Mouse (Mus musculus): ENCODE data around the gene Gne. TPM values are rescaled to one million over a fixed set of nuclear protein-coding genes. Genes with fewer than 3 reads are reported as not detected.

Gne gene
- polyA plus RNA-seq, 1 experiment from 2014 or later, result 40.8 TPM

- Histone ChIP-seq H3K9me3 (replicated peaks; ENCODE audit: control insufficient read depth, low read length) (no peaks in the 10 kb centered on the region), H3K4me2 (ENCODE audit: low read depth, low read length) (no peak overlapping the region), H3K36me3 (ENCODE audit: control insufficient read depth, insufficient read depth) (no peaks in the 10 kb centered on the region), H3K27me3 (ENCODE audit: control insufficient read depth, insufficient read depth, low read length) (no peaks in the 10 kb centered on the region), H3K9ac (ENCODE audit: low read length) (no peak overlapping the region), H3K27ac (ENCODE audit: low read length) (no peak overlapping the region), H3K4me1 (ENCODE audit: control insufficient read depth, insufficient read depth, low read length) (no peaks in the 10 kb centered on the region), H3K4me3 (ENCODE audit: low read length) (no peak overlapping the region)
- WGBS, result 71% methylated on average over 3 of the region's 3 CpGs
- ATAC-seq (replicated peaks; ENCODE audit: extremely low read depth, insufficient read depth, low FRiP score), result no peak
Measured at GRCm38 (mm10) chr4:44004623-44005409, 79.2 kb downstream of the Gne start.

DNA sequence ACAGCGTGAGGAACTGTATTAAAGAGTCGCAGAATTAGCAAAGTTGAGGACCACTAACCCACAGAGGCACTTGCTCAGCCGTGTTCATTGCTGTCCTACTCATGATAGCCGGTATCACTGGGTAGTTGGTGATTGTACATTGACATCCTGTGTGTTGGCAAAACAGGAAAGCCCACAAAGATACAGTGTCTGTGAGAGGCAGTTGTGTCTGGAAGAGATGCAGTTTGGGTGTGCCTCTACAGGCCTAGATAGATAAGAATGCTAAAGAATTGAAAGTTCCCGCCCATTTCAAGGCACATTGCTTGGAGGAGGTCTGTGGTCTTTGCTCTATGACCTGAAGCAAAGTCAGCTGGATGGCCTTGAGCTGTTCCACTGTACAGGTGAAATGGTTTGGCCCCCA is 79.9 kb downstream of the Gne start, which contains the start of gene Clta:
Clta (plus strand) TSS at position 327 of the 400 bp plus-strand sequence.
- Histone ChIP-seq H3K9me3 (replicated peaks; ENCODE audit: control insufficient read depth, low read length) (no peaks in the 10 kb centered on the region), H3K27me3 (ENCODE audit: control insufficient read depth, insufficient read depth, low read length) (no peaks in the 10 kb centered on the region), H3K36me3 (ENCODE audit: control insufficient read depth, insufficient read depth) (no peaks in the 10 kb centered on the region), H3K4me3 (ENCODE audit: low read length) (no peak within 1 kb of the TSS), H3K9ac (ENCODE audit: low read length) (no peak within 1 kb of the TSS), H3K27ac (ENCODE audit: low read length) (no peak within 1 kb of the TSS), H3K4me1 (ENCODE audit: control insufficient read depth, insufficient read depth, low read length) (no peaks in the 10 kb centered on the region), H3K4me2 (ENCODE audit: low read depth, low read length) (no peak within 1 kb of the TSS)
- ATAC-seq (replicated peaks; ENCODE audit: extremely low read depth, insufficient read depth, low FRiP score), result no peak
- 78% methylated on average over 5 of the region's 5 CpGs for WGBS

DNA sequence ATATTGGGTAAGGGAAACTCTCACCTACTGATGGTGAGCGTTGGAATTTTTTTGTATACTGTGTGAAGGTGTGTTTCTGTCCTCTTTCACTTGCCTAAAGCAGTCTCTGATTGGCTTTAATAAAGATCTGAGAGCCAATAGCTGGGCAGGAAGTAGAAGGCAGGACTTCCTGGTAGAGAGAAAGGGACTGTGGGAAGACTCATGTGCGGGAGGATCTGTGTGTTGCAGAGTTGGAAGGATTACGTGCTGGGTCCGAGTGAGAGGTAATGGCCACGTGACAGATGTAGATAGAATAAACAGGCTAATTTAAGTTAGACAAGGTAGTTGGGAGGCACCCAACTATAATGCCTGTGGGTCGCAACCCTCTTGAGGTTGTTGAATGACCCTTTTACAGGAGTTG is 80.4 kb downstream of the Gne start:
- no peak for ATAC-seq (replicated peaks; ENCODE audit: extremely low read depth, insufficient read depth, low FRiP score)
- WGBS, result 81% methylated on average over 6 of the region's 6 CpGs
- H3K9ac ChIP-seq (ENCODE audit: low read length), result no peak overlapping the region
- H3K4me3 ChIP-seq (ENCODE audit: low read length), result no peak overlapping the region
- no peaks in the 10 kb centered on the region for H3K4me1 ChIP-seq (ENCODE audit: control insufficient read depth, insufficient read depth, low read length)
- no peak overlapping the region for H3K27ac ChIP-seq (ENCODE audit: low read length)
- H3K36me3 ChIP-seq (ENCODE audit: control insufficient read depth, insufficient read depth), result no peaks in the 10 kb centered on the region
- H3K27me3 ChIP-seq (ENCODE audit: control insufficient read depth, insufficient read depth, low read length), result no peaks in the 10 kb centered on the region
- peaks cover 3% of the 10 kb centered on the region for H3K9me3 ChIP-seq (replicated peaks; ENCODE audit: control insufficient read depth, low read length)
- no peak overlapping the region for H3K4me2 ChIP-seq (ENCODE audit: low read depth, low read length)

- Histone ChIP-seq H3K4me1 (ENCODE audit: control insufficient read depth, insufficient read depth, low read length) (no peaks in the 10 kb centered on the region), H3K9ac (ENCODE audit: low read length) (no peak overlapping the region), H3K27me3 (ENCODE audit: control insufficient read depth, insufficient read depth, low read length) (no peaks in the 10 kb centered on the region), H3K4me3 (ENCODE audit: low read length) (no peak overlapping the region), H3K27ac (ENCODE audit: low read length) (no peak overlapping the region), H3K9me3 (replicated peaks; ENCODE audit: control insufficient read depth, low read length) (peaks cover 6% of the 10 kb centered on the region), H3K4me2 (ENCODE audit: low read depth, low read length) (no peak overlapping the region), H3K36me3 (ENCODE audit: control insufficient read depth, insufficient read depth) (no peaks in the 10 kb centered on the region)
- no peak for ATAC-seq (replicated peaks; ENCODE audit: extremely low read depth, insufficient read depth, low FRiP score)
- 60% methylated on average over 2 of the region's 2 CpGs for WGBS
Measured at GRCm38 (mm10) chr4:43994342-43994741, 89.6 kb downstream of the Gne start.

DNA sequence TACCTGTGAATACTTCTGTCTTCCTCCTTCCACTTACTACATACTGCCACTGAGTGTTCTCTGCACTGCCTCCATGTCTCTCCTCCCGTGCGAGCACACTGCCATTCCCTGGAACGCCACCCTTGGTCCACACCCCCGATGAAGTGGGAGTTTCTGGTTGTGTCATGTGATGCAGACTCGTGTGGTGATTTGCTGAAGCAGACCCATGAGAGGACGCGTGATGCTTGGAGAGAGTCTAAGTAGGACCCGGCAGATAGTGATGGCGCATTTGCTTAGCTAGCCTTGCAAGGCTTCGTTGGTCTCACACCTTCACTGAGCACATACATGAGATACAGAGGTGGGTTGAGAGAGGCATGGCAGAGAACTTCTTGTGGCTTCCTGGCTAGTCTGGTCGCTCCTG is 90.9 kb downstream of the Gne start:
- ATAC-seq (replicated peaks; ENCODE audit: extremely low read depth, insufficient read depth, low FRiP score), result no peak
- Histone ChIP-seq H3K9me3 (replicated peaks; ENCODE audit: control insufficient read depth, low read length) (peaks cover 3% of the 10 kb centered on the region; the same call in 1 of the 2 replicates), H3K27me3 (ENCODE audit: control insufficient read depth, insufficient read depth, low read length) (no peaks in the 10 kb centered on the region), H3K27ac (ENCODE audit: low read length) (no peak overlapping the region), H3K9ac (ENCODE audit: low read length) (no peak overlapping the region), H3K36me3 (ENCODE audit: control insufficient read depth, insufficient read depth) (no peaks in the 10 kb centered on the region), H3K4me2 (ENCODE audit: low read depth, low read length) (no peak overlapping the region), H3K4me3 (ENCODE audit: low read length) (no peak overlapping the region), H3K4me1 (ENCODE audit: control insufficient read depth, insufficient read depth, low read length) (no peaks in the 10 kb centered on the region)
- WGBS, result 87% methylated on average over 11 of the region's 11 CpGs

- Histone ChIP-seq H3K27me3 (ENCODE audit: control insufficient read depth, insufficient read depth, low read length) (no peaks in the 10 kb centered on the region), H3K27ac (ENCODE audit: low read length) (no peak overlapping the region), H3K4me3 (ENCODE audit: low read length) (no peak overlapping the region), H3K4me2 (ENCODE audit: low read depth, low read length) (no peak overlapping the region), H3K9me3 (replicated peaks; ENCODE audit: control insufficient read depth, low read length) (peaks cover 3% of the 10 kb centered on the region; the same call in 1 of the 2 replicates), H3K4me1 (ENCODE audit: control insufficient read depth, insufficient read depth, low read length) (no peaks in the 10 kb centered on the region), H3K36me3 (ENCODE audit: control insufficient read depth, insufficient read depth) (no peaks in the 10 kb centered on the region), H3K9ac (ENCODE audit: low read length) (no peak overlapping the region)
- 81% methylated on average over 3 of the region's 3 CpGs for WGBS
- no peak for ATAC-seq (replicated peaks; ENCODE audit: extremely low read depth, insufficient read depth, low FRiP score)
Measured at GRCm38 (mm10) chr4:43988976-43989375, 95.0 kb downstream of the Gne start.

DNA sequence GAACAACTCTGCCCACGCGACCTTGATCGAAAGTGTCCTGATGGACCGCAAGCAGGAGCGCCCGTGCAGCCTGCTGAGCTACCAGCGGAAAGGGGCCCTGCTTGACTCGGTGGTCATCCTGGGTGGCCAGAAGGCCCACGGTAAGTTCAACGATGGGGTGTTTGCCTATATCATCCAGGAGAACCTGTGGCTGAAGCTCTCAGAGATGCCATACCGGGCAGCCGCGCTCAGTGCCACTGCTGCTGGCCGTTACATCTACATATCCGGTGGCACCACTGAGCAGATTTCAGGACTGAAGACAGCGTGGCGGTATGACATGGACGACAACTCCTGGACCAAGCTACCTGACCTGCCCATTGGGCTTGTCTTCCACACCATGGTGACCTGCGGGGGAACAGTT is 99.7 kb downstream of the Gne start:
- 89% methylated on average over 19 of the region's 19 CpGs for WGBS
- Histone ChIP-seq H3K9me3 (replicated peaks; ENCODE audit: control insufficient read depth, low read length) (no peaks in the 10 kb centered on the region), H3K4me1 (ENCODE audit: control insufficient read depth, insufficient read depth, low read length) (peaks cover 3% of the 10 kb centered on the region), H3K36me3 (ENCODE audit: control insufficient read depth, insufficient read depth) (no peaks in the 10 kb centered on the region), H3K9ac (ENCODE audit: low read length) (no peak overlapping the region), H3K4me2 (ENCODE audit: low read depth, low read length) (no peak overlapping the region), H3K27me3 (ENCODE audit: control insufficient read depth, insufficient read depth, low read length) (no peaks in the 10 kb centered on the region), H3K4me3 (ENCODE audit: low read length) (no peak overlapping the region), H3K27ac (ENCODE audit: low read length) (no peak overlapping the region)
- ATAC-seq (replicated peaks; ENCODE audit: extremely low read depth, insufficient read depth, low FRiP score), result no peak

Other genes starting within 250 kb of the Gne start
- gene Olfr157, start 244.0 kb downstream of the Gne start, polyA plus RNA-seq (2015; fragmentation: Nextera tagmentation; extraction: Ambion mirVana), result not detected in 2 replicates
- gene Olfr155, start 232.6 kb downstream of the Gne start, polyA plus RNA-seq (2015; fragmentation: Nextera tagmentation; extraction: Ambion mirVana), result not detected in 2 replicates
- 8.6 and 8.9 TPM in 2 replicates for gene Reck, start 208.6 kb downstream of the Gne start, polyA plus RNA-seq (2015; fragmentation: Nextera tagmentation; extraction: Ambion mirVana)
- 51.4 and 53.7 TPM in 2 replicates for gene Glipr2, start 126.8 kb downstream of the Gne start, polyA plus RNA-seq (2015; fragmentation: Nextera tagmentation; extraction: Ambion mirVana)
- gene Ccin, start 100.7 kb downstream of the Gne start, polyA plus RNA-seq (2015; fragmentation: Nextera tagmentation; extraction: Ambion mirVana), result not detected in 2 replicates
- 134 and 150 TPM in 2 replicates for gene Clta, start 79.7 kb downstream of the Gne start, polyA plus RNA-seq (2015; fragmentation: Nextera tagmentation; extraction: Ambion mirVana)
- gene Rnf38, start 149.6 kb upstream of the Gne start, polyA plus RNA-seq (2015; fragmentation: Nextera tagmentation; extraction: Ambion mirVana), result 14.8 and 15.5 TPM in 2 replicates
- 24.7 and 26.0 TPM in 2 replicates for gene Melk, start 216.7 kb upstream of the Gne start, polyA plus RNA-seq (2015; fragmentation: Nextera tagmentation; extraction: Ambion mirVana)